In the genomic region with DNA sequence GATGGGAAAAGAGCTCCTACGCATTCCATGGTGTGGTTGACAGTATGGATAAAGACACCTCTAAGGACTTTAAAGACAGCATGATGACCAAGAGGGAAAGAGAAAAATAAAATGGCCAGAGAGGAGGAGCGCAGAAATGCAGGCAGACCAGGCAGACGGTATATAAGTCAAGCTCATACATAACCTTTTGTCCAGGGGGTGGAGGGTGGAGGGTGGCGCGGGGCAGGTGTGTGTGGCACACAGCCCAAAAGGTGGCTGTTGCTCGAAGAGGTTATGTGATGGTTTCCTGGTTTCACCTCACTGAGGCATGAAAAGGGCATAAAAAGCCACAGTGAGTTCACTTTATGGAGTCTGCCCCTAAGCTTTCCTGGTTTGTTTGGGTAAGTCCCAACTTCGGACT, we compare ENCODE assay signal across 9 mouse cellular contexts. TPM values are rescaled to one million over a fixed set of nuclear protein-coding genes. Genes with fewer than 3 reads are reported as not detected.
DNase-seq lines count a peak whose midpoint lies in the region; ATAC-seq and TF ChIP-seq lines count a peak whose summit lies in the region.
"Had no signal": no experiment of that assay in that cellular context is flagged by ENCODE, and none has a peak within 500 bp of the region (broad histone marks: within the 10 kb centered on the region; RNA-seq: fewer than 3 reads in every experiment).

No protein-coding gene starts in this region.

- WGBS in hindbrain, embryonic 13.5 days, result 91% methylated on average over 7 of the region's 7 CpGs
- 96% methylated on average over 7 of the region's 7 CpGs for WGBS in hindbrain, embryonic 14.5 days
- 26% methylated on average over 7 of the region's 7 CpGs for WGBS in thymus, adult 2 months

- no peaks in the 10 kb centered on the region for H3K27me3 ChIP-seq in hindbrain, embryonic 13.5 days
- no peaks in the 10 kb centered on the region for H3K27me3 ChIP-seq in hindbrain, embryonic 14.5 days (ENCODE audit: control insufficient read depth, insufficient read depth, low read length)
- H3K27me3 ChIP-seq in thymus, adult 2 months (ENCODE audit: control insufficient read depth, insufficient read depth, low read length), result no peaks in the 10 kb centered on the region

- H3K9ac ChIP-seq in hindbrain, embryonic 13.5 days, result no peak overlapping the region
- no peak overlapping the region for H3K9ac ChIP-seq in hindbrain, embryonic 14.5 days

- DNase-seq in cerebellum, adult 11-12 months, result peak; percentile 54
- DNase-seq in cerebellum, postnatal 25 days, result no peak
- no peak for DNase-seq in hindbrain, embryonic 14.5 days (ENCODE audit: low spot score)
- DNase-seq in thymus, adult 2 months, result no peak
- DNase-seq in thymus, adult 18-20 months, result no peak
- no peak for DNase-seq in left cerebral cortex, postnatal 14 days (ENCODE audit: low spot score in 2 of 2)
- DNase-seq in embryo, embryonic 9.5 days (ENCODE audit: extremely low spot score), result no peak
- DNase-seq: cerebellum, adult 11 months had no signal

- no peak overlapping the region for H3K27ac ChIP-seq in hindbrain, embryonic 13.5 days
- H3K27ac ChIP-seq in hindbrain, embryonic 14.5 days, result no peak overlapping the region
- H3K27ac ChIP-seq in thymus, adult 2 months (ENCODE audit: control insufficient read depth, insufficient read depth, low read length), result peak overlapping the region; percentile 91

- no peaks in the 10 kb centered on the region for H3K9me3 ChIP-seq in hindbrain, embryonic 13.5 days
- H3K9me3 ChIP-seq in hindbrain, embryonic 14.5 days (ENCODE audit: control insufficient read depth, low read length), result no peaks in the 10 kb centered on the region

- no peak for TF ChIP-seq POLR2A in thymus, adult 2 months (IDR thresholded peaks at IDR 0.05; ENCODE audit: control insufficient read depth, extremely low read depth, insufficient read depth, low read length, poor library complexity)

- no peak for ATAC-seq in hindbrain, embryonic 13.5 days (ENCODE audit: low FRiP score)
- no peak for ATAC-seq in hindbrain, embryonic 14.5 days (ENCODE audit: low FRiP score)

- peaks cover 27% of the 10 kb centered on the region for H3K4me1 ChIP-seq in hindbrain, embryonic 13.5 days (replicated peaks)
- H3K4me1 ChIP-seq in hindbrain, embryonic 14.5 days (replicated peaks; ENCODE audit: control insufficient read depth, insufficient read depth, low read length), result peaks cover 12% of the 10 kb centered on the region
- peaks cover 25% of the 10 kb centered on the region for H3K4me1 ChIP-seq in thymus, adult 2 months (replicated peaks; ENCODE audit: control insufficient read depth, insufficient read depth, low read length)

- intact Hi-C loops in left cerebral cortex, postnatal 14 days (cut with DNase I), result no loop called here

- peak overlapping the region; percentile 78 for H3K4me2 ChIP-seq in hindbrain, embryonic 13.5 days
- H3K4me2 ChIP-seq in hindbrain, embryonic 14.5 days (replicated peaks), result no peak overlapping the region

- H3K36me3 ChIP-seq in hindbrain, embryonic 13.5 days, result peaks cover 43% of the 10 kb centered on the region
- H3K36me3 ChIP-seq in hindbrain, embryonic 14.5 days (replicated peaks; ENCODE audit: control insufficient read depth, insufficient read depth), result peaks cover 44% of the 10 kb centered on the region
- peaks cover 17% of the 10 kb centered on the region for H3K36me3 ChIP-seq in thymus, adult 2 months (ENCODE audit: control insufficient read depth, insufficient read depth, low read length)

- no peak for TF ChIP-seq CTCF in thymus, adult 2 months (IDR thresholded peaks at IDR 0.05; ENCODE audit: borderline replicate concordance, control insufficient read depth, extremely low read depth, insufficient read depth, low read length, poor library complexity)

- H3K4me3 ChIP-seq in hindbrain, embryonic 13.5 days, result 0 out of 2 replicates have a peak overlapping the region, but pooled peaks have one; percentile 78
- no peak overlapping the region for H3K4me3 ChIP-seq in hindbrain, embryonic 14.5 days (replicated peaks; ENCODE audit: low read length)
- H3K4me3 ChIP-seq in thymus, adult 2 months (ENCODE audit: control insufficient read depth, insufficient read depth, low read length), result peak overlapping the region; percentile 43

RNA-seq across cellular contexts. Expression of a gene that starts 1.7 kb away (rescaled TPM):
- 44.9 and 47.2 TPM in 2 replicates for polyA plus RNA-seq in hindbrain, embryonic 13.5 days (2015; fragmentation: Nextera tagmentation; extraction: Ambion mirVana)
- 25.7 and 29.9 TPM in 2 replicates for polyA plus RNA-seq in hindbrain, embryonic 14.5 days (2014; fragmentation: Nextera tagmentation; extraction: Ambion mirVana)
- 280 and 339 TPM in 2 replicates for polyA plus RNA-seq in thymus, adult 2 months (2012; rRNA removed)
- 100 to 1,000 TPM in 1 of 2 experiments, 10 to 100 TPM in 1; 95.4 to 106 TPM for total RNA-seq in left cerebral cortex, postnatal 14 days (2021)

RNA-seq across cellular contexts. Expression of a gene that starts 9.2 kb away (rescaled TPM):
- polyA plus RNA-seq in hindbrain, embryonic 13.5 days (2015; fragmentation: Nextera tagmentation; extraction: Ambion mirVana), result 27.5 and 28.4 TPM in 2 replicates
- 19.6 and 21.9 TPM in 2 replicates for polyA plus RNA-seq in hindbrain, embryonic 14.5 days (2014; fragmentation: Nextera tagmentation; extraction: Ambion mirVana)
- 40.9 and 43.2 TPM in 2 replicates for polyA plus RNA-seq in thymus, adult 2 months (2012; rRNA removed)
- 10 to 100 TPM; 13.4 to 15.9 TPM for total RNA-seq in left cerebral cortex, postnatal 14 days (2021)

RNA-seq across cellular contexts. Expression of a gene that starts 18.5 kb away (rescaled TPM):
- 31.6 and 33.8 TPM in 2 replicates for polyA plus RNA-seq in hindbrain, embryonic 13.5 days (2015; fragmentation: Nextera tagmentation; extraction: Ambion mirVana)
- polyA plus RNA-seq in hindbrain, embryonic 14.5 days (2014; fragmentation: Nextera tagmentation; extraction: Ambion mirVana), result 50.3 and 52.5 TPM in 2 replicates
- polyA plus RNA-seq in thymus, adult 2 months (2012; rRNA removed), result 1.2 and 2.6 TPM in 2 replicates
- 10 to 100 TPM; 22.8 to 23.7 TPM for total RNA-seq in left cerebral cortex, postnatal 14 days (2021)

RNA-seq across cellular contexts. Expression of a gene that starts 39.9 kb away (rescaled TPM):
- polyA plus RNA-seq in hindbrain, embryonic 13.5 days (2015; fragmentation: Nextera tagmentation; extraction: Ambion mirVana), result 8.7 and 9.0 TPM in 2 replicates
- polyA plus RNA-seq in hindbrain, embryonic 14.5 days (2014; fragmentation: Nextera tagmentation; extraction: Ambion mirVana), result 5.5 and 6.4 TPM in 2 replicates
- polyA plus RNA-seq in thymus, adult 2 months (2012; rRNA removed), result 18.4 and 20.4 TPM in 2 replicates
- 1 to 10 TPM; 6.8 to 7.0 TPM for total RNA-seq in left cerebral cortex, postnatal 14 days (2021)

RNA-seq across cellular contexts. Expression of a gene that starts 40.0 kb away (rescaled TPM):
- 38.2 and 38.9 TPM in 2 replicates for polyA plus RNA-seq in hindbrain, embryonic 13.5 days (2015; fragmentation: Nextera tagmentation; extraction: Ambion mirVana)
- 43.4 and 44.4 TPM in 2 replicates for polyA plus RNA-seq in hindbrain, embryonic 14.5 days (2014; fragmentation: Nextera tagmentation; extraction: Ambion mirVana)
- polyA plus RNA-seq in thymus, adult 2 months (2012; rRNA removed), result 40.0 and 40.4 TPM in 2 replicates
- 10 to 100 TPM; 37.5 to 40.1 TPM for total RNA-seq in left cerebral cortex, postnatal 14 days (2021)
